Mouse (Mus musculus): ENCODE data around the gene Nrsn2.
A peak's percentile ranks its signal among the peaks of the same experiment; 100 is the strongest.

Gene Nrsn2

DNA sequence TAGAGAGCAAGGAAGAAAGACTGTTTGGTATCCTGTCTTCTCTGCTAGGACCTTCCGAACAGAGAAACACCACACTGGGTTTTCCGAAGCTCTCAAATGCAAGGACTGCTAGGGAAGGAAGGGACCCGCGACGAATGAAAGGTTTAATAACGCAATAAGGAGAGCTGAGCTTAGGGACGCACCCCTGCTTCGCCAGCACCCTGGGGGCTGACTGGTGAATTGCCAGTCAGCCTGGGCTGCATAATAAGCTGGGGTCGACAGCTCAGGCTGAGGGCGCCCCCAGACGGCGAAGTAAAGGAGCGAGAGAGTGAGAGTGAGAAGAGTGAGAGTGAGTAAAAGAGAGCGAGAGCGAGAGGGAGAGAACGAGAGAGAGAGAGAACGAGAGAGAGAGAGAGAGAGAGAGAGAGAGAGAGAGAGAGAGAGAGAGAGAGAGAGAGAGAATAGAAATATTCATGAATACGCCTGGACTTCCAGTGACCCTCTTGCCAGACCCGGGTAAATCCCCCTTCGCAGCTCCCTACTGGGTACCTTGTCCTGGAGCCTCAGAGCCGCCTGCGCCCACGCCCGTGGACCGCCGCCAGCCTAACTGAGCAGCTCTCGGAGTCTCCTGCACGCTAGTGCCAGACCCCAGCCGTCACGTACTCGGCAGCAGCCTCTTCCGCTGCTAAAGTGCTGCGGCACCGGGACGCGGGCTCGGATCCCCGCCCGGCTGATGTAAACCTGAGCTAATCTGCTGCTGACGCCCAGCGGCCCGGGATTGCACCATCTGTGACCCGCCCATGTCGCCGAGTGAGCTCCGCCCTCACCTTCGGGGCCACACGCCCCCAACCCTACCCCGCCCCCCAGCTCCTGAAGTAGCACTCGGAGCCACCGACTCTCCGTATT lies 32.9 kb downstream of the Nrsn2 start, which contains the start of gene Trib3:
Gene Trib3, minus strand, starts transcription at position 704 of the 885 bp plus-strand sequence.
- peak; percentile 86 for DNase-seq (ENCODE audit: low read depth, low spot score)

DNA sequence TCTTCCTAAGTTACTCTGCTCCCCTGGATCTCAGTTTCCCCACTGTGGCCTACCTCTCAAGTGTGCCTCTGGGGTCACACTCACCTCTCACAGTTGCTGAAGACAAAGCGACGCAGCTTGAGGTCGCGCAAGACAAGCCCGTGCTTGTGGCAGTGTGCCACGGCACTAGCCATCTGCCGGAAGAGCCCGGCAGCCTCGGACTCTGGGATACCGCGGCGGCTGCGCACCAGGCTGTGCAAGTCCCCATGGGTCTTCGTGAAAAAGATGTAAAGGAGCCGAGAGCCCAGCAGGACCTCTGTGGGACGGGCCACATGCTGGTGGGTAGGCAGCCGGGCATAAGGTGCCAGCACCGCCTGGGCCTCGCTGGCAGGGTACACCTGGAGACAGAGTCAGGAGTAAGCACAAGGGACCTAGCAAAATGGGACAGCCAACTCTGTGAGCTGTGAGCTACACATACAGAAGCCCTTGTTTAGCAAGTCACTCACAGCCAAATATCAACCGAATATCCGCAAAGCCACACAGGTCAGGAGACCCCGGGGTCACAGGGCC lies 36.7 kb downstream of the Nrsn2 start:
- DNase-seq (ENCODE audit: low read depth, low spot score), result no peak

DNA sequence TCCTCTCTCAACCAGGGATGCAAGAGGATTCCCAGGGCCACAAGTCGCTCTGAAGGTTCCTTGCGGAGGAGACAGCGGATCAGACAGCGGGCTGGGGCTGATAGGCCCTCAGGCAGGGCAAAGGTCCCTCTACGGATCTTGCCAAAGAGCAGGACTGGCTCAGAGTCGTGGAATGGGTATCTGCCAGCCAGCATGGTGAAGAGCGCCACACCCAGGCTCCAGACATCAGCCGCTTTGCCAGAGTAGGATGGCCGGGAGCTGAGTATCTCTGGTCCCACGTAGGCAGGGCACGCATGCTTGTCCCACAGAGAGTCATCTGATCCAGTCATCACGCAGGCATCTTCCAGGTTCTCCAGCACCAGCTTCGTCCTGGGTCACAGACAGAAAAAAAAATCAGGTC lies 38.1 kb downstream of the Nrsn2 start:
- DNase-seq (ENCODE audit: low read depth, low spot score), result no peak

DNA sequence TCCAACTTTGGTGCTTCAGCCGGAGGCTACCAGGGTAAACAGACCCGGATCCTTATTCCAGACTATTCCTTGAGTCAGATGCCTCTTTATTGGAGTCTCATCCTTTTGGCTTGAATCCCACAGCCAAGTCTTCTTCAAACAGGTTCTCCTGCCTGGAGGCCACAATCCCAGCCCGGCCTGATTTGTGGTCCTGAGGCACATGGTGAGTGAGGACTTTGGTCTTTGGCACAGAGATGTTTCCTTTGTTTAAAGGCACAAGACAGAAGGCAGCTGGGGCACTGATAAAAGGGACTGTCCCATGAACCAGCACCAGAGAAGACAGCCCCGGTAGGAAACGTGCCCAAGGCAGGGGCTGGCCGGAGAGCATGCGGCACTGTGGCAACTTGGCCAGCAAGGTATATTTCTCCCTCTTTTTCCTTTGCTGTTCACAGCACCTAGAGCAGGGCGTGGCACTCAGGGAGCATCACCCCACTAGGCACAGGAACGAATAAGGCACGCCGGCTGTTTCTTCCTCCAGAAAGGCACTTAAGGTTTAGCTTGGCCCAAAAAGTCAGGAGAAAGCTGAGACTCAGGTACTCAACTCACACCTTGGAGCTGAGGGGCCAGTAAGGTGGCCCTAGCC lies 38.7 kb downstream of the Nrsn2 start:
- DNase-seq (ENCODE audit: low read depth, low spot score), result no peak

DNA sequence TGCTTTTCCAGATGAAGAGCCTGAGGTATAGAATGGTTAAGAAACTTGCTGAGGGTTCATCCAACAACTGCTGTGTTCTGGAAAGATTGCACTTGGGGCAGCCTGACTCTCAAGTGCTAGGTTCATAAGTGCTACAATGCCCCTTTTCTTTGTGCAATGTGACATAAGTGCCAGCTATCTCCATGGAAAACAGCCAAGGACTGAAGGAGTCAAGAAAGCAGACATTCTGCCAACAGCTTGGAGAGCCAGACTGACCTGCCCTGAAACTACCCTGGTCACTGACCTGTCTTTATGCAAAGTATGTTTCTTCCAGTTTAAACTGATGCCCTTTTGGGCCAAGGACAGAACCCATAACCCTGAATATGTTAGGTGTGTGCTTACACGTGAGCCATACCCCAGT lies 39.6 kb downstream of the Nrsn2 start:
- no peak for DNase-seq (ENCODE audit: low read depth, low spot score)

DNA sequence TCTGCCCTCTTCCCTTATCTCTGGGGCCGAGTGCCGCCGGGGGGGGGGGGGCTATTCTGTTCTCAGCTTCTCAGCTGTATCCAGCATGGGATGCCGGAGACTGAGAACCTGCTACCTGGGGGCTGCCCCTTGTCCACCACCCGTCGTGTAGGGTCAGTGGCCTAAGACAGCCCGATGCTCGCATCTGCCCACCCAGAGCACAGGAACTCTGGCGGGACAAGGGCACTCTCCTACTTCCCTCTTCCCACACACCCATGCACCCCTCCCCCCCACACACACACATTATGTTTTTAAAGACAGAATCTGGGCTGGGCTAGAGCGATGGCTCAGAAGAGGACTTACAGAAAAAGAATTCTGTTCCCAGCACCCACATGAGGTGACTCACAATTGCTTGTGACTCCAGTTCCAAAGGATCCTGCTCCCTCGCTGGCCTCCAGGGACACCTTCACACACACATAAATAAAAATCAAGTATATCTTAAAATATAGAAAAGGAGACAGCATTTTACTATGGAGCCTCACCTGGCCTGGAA lies 41.1 kb downstream of the Nrsn2 start:
- DNase-seq (ENCODE audit: low read depth, low spot score), result no peak

DNA sequence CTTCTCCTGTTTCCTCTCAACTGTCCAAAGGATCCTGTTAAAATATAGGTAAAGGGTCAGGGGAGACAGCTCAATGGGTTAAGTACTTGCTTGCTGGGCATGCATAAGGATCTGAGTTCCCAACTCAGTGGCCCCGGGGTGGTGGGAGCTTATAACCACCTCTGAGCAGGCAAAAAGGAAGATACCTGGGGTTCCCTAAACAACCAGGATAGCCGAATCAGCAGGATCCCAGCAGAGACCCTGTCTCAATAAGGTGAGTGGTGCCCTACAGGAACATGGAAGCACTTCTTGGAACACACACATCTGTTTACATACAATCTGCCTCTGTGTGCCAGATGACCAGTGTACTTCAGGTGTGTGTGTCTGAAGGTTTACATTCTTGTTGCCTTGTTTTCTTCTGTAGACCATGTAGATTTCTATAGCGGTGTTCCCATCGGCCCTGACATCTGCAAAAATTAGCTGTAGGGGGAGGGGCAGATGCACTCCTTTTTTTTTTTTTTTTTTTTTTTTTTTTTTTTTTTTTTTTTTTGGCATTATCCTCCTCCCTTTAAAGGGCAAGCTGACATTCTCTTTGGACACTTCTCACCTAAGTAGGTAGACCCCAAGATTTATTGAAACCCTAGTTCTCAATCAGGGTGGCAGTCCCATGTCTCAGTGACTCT lies 43.0 kb downstream of the Nrsn2 start:
- no peak for DNase-seq (ENCODE audit: low read depth, low spot score)

DNA sequence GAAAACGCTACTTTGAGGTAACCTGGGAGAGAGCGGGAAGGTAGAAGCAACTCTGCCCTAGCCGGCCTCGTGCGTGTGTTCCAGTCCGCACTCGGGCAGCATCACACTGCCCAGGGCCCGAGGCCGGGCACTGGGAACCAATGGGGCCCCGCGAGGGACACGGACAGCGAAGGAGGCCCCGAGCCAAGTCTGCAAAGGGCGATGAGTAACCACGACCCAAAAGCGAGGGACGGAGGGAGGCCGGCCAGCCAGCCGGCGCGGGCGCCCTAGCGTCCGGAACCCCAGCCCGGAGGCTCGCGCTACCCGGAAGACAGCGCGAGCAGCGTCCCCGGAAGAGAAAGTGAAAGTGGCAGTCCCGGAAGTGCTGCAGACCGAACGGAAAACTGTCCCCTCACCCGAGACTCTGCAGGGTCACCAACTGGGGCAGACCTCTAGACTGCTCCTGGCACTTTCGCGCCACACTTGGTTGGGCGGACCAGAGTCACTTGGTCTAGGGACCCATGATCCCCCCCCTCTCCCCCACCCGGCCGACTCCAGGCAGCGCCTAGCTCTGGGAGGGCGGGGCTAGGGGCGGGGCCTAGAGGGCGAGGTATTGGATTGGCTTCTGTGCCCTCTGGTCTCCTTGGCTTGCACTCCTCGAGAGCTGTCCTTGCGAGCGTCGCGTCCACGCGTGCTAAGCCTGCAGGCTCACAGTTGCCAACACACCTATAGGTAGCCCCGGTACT lies 44.2 kb downstream of the Nrsn2 start, which contains the start of gene Rbck1:
Gene Rbck1, minus strand, starts transcription at position 553 of the 725 bp plus-strand sequence.
- DNase-seq (ENCODE audit: low read depth, low spot score), result peak; percentile 91

DNA sequence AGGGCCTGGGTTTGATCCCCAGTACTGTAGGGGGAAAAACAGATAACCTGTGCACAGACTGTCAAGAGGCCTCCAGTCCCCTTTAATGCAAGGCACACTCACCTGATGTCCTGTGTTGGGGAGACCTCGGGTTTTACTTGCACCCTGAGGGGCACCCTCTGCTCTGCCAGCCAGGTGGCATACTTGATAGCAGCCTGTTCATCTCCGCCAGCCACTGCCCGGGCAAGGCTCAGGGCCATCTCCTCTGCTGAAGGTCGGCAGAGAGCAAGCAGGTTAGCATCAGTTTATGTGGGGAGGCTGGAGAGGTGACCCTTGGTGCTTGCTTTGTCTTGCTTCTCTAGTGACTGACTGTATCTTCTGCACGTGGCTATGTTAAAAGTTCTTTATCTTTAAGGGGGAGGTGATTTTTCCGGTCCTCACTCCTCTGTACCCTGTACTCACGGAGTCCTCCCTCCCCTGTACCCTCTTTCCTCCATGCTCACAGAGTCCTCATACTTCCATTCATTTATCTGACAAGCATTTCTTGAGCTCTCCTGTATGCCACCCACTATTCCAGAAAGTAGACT lies 45.5 kb downstream of the Nrsn2 start:
- DNase-seq (ENCODE audit: low read depth, low spot score), result no peak

DNA sequence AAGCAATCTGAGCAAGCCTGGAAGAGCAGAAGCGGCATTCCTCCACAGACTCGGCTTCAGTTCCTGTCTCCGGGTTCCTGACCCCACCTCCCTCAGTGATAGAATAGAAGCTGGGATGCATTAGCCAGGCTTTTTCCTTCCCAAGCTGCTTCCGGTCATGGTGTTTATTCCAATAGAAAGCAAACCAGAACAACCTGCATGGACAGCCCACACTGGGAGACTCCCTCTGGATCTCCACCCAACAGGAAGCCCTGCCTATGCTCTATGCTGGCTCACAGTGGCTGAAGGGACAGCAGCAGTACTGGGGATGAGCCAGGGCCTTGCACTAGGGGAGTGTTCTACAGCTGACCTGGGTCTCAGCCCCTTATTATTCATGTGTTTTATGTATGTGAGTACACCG lies 48.5 kb downstream of the Nrsn2 start:
- no peak for DNase-seq (ENCODE audit: low read depth, low spot score)

DNA sequence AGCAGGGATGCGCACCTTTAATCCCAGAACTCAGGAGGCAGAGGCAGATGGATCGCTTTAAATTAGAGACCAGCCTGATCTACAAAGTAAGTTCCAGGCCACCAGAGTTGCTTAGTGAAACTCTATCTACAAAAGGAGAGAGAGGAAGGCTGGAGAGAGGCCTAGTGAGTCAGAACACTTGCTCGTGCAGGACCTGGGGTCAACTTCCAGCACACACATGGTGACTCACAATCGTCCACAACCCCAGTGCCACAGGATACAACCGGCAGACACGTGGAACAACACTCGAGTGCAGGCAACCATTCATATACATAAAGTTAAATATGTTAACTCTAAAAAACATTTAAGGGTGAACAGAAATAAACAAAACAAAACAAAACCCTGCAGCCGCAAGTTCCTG lies 49.8 kb downstream of the Nrsn2 start:
- no peak for DNase-seq (ENCODE audit: low read depth, low spot score)

DNA sequence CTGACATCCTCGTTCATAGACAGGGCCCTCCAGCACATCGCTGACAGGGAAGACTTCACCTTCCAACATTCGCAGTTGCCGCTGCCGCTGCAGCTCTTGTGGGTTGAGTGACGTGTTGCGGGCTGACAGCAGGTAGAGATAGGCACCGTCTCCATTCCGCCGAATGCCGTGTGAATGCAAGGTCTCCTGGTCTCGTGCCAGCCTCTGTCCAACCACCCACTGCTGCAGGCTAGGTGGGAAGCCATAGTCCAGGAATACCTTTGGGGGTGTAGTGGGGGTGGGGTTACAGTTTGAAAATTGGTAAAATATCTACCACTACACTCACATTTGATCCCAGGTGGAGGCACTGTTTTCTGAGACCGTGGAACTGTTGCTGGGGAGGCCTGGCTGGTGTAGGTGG lies 50.3 kb downstream of the Nrsn2 start:
- no peak for DNase-seq (ENCODE audit: low read depth, low spot score)

DNA sequence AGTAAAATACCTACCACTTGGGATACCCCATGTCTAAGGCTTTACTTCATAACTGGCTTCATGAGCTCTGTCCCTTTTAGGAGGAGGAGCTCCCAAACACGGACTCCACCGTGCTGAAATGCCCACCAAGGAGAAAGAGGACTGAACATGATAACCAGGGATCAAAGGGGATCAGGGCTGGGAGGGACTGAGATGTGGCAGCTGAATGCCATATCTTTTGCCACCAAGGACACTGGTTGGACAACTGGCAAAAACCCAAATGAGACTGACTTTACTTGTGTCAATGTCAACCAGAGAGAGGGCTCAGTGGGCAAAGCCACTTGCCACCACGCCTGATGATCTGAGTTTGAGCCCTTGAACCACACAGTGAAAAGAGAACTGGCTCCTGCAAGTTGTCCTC lies 51.6 kb downstream of the Nrsn2 start:
- DNase-seq (ENCODE audit: low read depth, low spot score), result no peak

DNA sequence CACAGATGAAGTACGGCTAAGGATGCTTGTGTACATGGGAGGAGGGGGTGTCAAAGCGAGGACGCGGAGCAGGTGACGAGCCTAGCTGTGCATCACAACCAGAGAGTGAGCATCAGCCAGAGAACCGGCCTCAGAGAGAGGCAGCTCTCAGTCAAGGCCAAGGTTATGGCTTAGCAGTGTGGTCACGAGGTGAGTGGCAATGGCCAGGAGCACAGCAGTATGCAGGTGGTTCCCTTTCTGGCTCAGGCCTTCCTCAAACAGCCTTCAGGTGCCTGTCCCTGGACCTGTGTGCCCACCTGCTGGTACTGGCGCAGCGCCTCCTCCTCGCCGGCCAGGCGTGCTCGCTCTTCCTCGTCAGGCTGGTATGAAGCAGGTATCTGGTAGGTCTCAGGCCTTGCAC lies 52.5 kb downstream of the Nrsn2 start:
- no peak for DNase-seq (ENCODE audit: low read depth, low spot score)

DNA sequence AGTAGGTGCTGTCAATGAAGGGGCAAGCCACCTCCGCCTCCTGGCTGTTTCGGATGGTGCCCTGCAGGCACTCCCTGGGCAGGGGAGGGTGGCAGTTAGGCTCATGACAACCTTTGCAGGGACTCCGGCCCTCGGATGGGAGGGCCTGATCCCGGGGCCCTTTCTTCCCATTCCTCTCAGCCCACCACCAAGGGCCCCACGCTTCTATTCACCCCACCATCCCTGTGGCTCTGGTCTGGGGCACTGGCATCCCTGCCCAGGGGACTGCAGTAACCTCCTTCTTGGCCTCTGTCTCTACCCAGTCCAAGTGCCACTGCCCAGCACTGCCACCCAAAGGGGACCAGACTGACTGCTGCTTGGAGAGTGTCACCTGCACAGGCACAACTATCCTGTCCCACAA lies 54.2 kb downstream of the Nrsn2 start:
- no peak for DNase-seq (ENCODE audit: low read depth, low spot score)

DNA sequence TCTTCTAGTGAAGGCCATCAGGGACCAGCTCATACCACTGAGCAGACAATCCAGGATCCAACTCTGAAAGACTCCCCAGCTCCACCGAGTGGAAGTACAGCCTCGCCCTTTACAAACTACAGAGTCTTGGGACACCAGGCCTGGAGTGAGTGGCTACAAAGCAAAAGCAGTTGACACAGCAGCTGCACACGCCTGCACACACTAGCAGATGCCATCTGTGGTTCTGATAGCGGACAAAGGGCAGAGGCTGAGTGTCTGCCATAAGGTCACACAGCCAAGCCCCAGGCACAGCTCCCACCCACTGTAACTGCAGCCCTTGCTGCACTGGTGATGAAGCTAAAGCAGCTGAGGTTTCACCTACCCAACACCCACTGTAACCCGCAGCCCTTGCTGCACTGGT lies 54.9 kb downstream of the Nrsn2 start:
- DNase-seq (ENCODE audit: low read depth, low spot score), result no peak
